Mouse (Mus musculus): ENCODE results near the gene Dab1.

GRCm38 (mm10) chr4:104331896-104332295 lies 712.7 kb downstream of the Dab1 start:
- TF ChIP-seq EP300 (IDR thresholded peaks at IDR 0.05; ENCODE audit: low read depth) (no peak), CTCF (IDR thresholded peaks at IDR 0.05; ENCODE audit: low read depth) (no peak)
